Mouse (Mus musculus) forebrain, postnatal 0 days (tissue): Measurements from ENCODE around the gene Shcbp1l. TPM values are rescaled to one million over a fixed set of nuclear protein-coding genes. Genes with fewer than 3 reads are reported as not detected.
A peak's percentile ranks its signal among the peaks of the same experiment; 100 is the strongest.

ENCODE experiments used
- ATAC-seq: fragments of 200-750 bp; cut with Nextera tagmentation; 2 replicates; pipeline ENCODE4 v1.8.0; 2017; ENCODE audit warnings: mild to moderate bottlenecking, moderate library complexity
- DNase-seq: peaks from one replicate; pipeline ENCODE4 v3.0.0-alpha.2; 2015
- H3K27ac ChIP-seq: fragments of 300-500 bp; sonication (generic); 2 replicates; pipeline ENCODE4 v1.5.1; 2014; ENCODE audit warnings: low read depth, mild to moderate bottlenecking, antibody characterized with exemption, low read length, moderate library complexity, mixed read lengths
- H3K27me3 ChIP-seq: fragments of 300-500 bp; sonication (generic); 2 replicates; pipeline ENCODE4 v1.6.1; 2014; ENCODE audit warnings: mild to moderate bottlenecking, low read length, mixed read lengths; ENCODE audit not compliant: insufficient read depth
- H3K36me3 ChIP-seq: fragments of 300-500 bp; sonication (generic); 2 replicates; pipeline ENCODE4 v1.6.1; 2014; ENCODE audit warnings: mild to moderate bottlenecking, moderate library complexity; ENCODE audit not compliant: insufficient read depth
- H3K4me1 ChIP-seq: fragments of 300-500 bp; sonication (generic); 2 replicates; pipeline ENCODE4 v1.6.1; 2014; ENCODE audit warnings: antibody characterized with exemption; ENCODE audit not compliant: insufficient read depth
- H3K4me2 ChIP-seq: fragments of 300-500 bp; sonication (generic); 2 replicates; pipeline ENCODE4 v1.6.1; 2014; ENCODE audit warnings: low read depth, mild to moderate bottlenecking, moderate library complexity
- H3K4me3 ChIP-seq: fragments of 300-500 bp; sonication (generic); 2 replicates; pipeline ENCODE4 v1.5.1; 2014; ENCODE audit warnings: low read depth, low read length, mixed read lengths
- H3K9ac ChIP-seq: fragments of 300-500 bp; sonication (generic); 2 replicates; pipeline ENCODE4 v1.6.1; 2014; ENCODE audit warnings: mild to moderate bottlenecking
- H3K9me3 ChIP-seq: fragments of 300-500 bp; sonication (generic); 2 replicates; pipeline ENCODE4 v1.6.1; 2016; ENCODE audit warnings: low read length
- CTCF ChIP-seq: sonication (generic); IDR thresholded peaks from 2 replicates; pipeline ENCODE4 v1.5.1; 2016; ENCODE audit warnings: antibody characterized with exemption, control low read depth, low read depth
- WGBS: fragments of 180-500 bp; shearing (Covaris S2); extraction: QIAGEN DNeasy Blood & Tissue Kit; methylation state at CpG from one replicate; pipeline ENCODE4 v1.1.7; 2014; 5-methylcytosine and 5-hydroxymethylcytosine counted together
- polyA plus RNA-seq: library from polyadenylated mRNA; unstranded; fragments of >200 nt; fragmentation: Nextera tagmentation; extraction: Ambion mirVana; gene quantifications from 2 replicates; pipeline ENCODE4 v1.2.1, GENCODE M21; 2015
- total RNA-seq: library from RNA; depleted of rRNA; stranded (reverse); fragments of >200 nt; gene quantifications from 2 replicates; pipeline ENCODE4 v1.2.3, GENCODE M21; 2014

Shcbp1l gene
- total and polyA plus RNA-seq, 2 experiments from 2014 or later = 1.4 to 3.1 TPM

DNA sequence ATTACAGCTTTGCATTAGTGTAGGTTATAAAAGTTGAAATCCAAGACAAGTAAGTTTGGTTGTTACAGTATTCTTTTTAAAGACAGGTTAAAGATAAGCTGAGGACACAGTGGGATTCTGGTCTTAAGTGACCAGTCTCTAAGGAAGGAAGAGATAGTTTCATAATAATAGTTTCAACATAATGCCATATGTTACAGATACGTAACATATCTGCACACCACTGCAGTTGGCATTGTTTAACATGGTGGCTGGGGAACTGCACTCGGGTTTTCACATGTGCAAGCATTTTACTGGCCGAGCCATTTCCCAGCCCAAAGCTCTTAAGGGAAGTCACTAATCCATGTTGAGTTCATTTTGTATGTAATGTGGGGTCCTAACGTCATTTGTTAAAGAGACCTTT is 18.7 kb downstream of the Shcbp1l start:
- H3K4me1 ChIP-seq = no peaks in the 10 kb centered on the region

DNA sequence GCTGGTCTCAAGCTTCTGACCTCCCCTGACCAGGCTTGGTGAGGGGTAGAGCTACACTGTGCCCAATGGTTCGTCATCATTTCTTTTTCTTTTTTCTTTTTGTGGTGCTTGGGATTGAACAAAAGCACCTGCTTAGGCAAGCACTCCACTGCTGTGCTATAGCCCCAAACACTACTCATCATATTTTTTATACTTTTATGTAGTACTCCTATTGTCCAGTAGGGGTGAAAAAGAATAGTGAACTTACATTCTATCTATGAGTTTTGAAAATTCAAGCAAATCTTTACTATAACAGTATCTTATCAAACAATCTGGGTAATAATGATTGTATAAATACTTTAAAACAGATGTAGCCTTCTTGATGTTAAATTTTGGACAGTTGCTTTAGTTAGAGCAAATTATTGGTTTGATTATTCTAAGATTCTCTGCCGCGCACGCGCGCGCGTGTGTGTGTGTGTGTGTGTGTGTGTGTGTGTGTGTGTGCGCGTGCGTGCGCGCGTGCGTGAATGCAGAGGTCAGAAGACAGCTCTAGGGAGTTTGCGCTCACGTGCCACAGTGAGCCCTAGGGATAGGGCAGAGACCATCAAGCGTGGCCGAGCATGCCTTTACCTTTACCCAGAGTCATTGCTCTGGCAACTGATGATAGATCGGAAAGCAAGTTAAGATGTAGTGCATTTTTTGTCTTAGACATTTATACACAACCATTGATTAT is 21.3 kb downstream of the Shcbp1l start:
- H3K27me3 ChIP-seq = no peaks in the 10 kb centered on the region
- no peaks in the 10 kb centered on the region for H3K9me3 ChIP-seq
- DNase-seq (no peak), ATAC-seq (peak; percentile 16; the same call in 1 of the 2 replicates)
- TF ChIP-seq CTCF = no peak
- H3K27ac ChIP-seq = no peak overlapping the region
- no peak overlapping the region for H3K4me3 ChIP-seq
- no peaks in the 10 kb centered on the region for H3K4me1 ChIP-seq
- no peak overlapping the region for H3K4me2 ChIP-seq
- no peak overlapping the region for H3K9ac ChIP-seq
- H3K36me3 ChIP-seq = peaks cover 11% of the 10 kb centered on the region
- 96% methylated on average over 20 of the region's 20 CpGs for WGBS

More for the DNA sequence above, 18.7 kb downstream of the Shcbp1l start:
- Histone ChIP-seq H3K27me3 (no peaks in the 10 kb centered on the region), H3K36me3 (0 out of 2 replicates have a peak, but pooled peaks cover 3% of the 10 kb centered on the region), H3K9ac (no peak overlapping the region), H3K9me3 (no peaks in the 10 kb centered on the region), H3K4me2 (no peak overlapping the region), H3K27ac (no peak overlapping the region), H3K4me3 (no peak overlapping the region)
- DNase-seq (no peak), ATAC-seq (no peak)
- no peak for TF ChIP-seq CTCF
- 77% methylated on average over 4 of the region's 4 CpGs for WGBS

GRCm38 (mm10) chr1:153451237-153452154 is 26.5 kb downstream of the Shcbp1l start:
- TF ChIP-seq CTCF = peak; percentile 76
- Histone ChIP-seq H3K27ac (no peak overlapping the region), H3K27me3 (no peaks in the 10 kb centered on the region), H3K36me3 (peaks cover 32% of the 10 kb centered on the region), H3K4me3 (no peak overlapping the region), H3K9ac (no peak overlapping the region), H3K4me2 (no peak overlapping the region), H3K9me3 (no peaks in the 10 kb centered on the region), H3K4me1 (no peaks in the 10 kb centered on the region)
- DNase-seq (peak; percentile 61), ATAC-seq (peak; percentile 71)
- 69% methylated on average over 10 of the region's 10 CpGs for WGBS

DNA sequence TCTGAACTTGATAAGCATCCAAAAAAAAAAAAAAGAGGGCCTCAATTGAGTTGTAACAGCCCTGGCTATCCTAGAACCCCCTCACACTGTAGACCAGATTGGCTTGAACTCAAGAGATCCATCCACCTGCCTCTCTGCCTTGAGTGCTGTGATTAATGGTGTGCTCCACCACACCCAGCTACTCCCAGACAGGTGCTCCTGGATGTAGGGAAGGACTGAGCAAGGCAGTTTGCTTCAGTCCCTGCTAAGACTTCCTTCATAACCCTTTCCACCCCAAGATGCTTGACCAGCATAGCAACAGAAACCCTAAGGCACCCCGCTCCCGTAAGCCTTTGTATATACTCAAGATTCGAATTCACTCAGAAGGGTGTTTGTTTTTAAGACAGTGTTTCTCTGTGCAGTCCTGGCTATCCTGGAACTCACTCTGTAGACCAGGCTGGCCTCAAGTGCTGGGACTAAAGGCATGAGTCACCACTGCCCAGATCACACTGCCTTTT is 28.2 kb downstream of the Shcbp1l start:
- Histone ChIP-seq H3K4me2 (no peak overlapping the region), H3K9me3 (no peaks in the 10 kb centered on the region), H3K9ac (no peak overlapping the region), H3K27ac (no peak overlapping the region), H3K4me3 (no peak overlapping the region), H3K27me3 (no peaks in the 10 kb centered on the region), H3K36me3 (peaks cover 39% of the 10 kb centered on the region), H3K4me1 (no peaks in the 10 kb centered on the region)
- DNase-seq = no peak
- ATAC-seq = no peak
- 87% methylated on average over 3 of the region's 3 CpGs for WGBS
- no peak for TF ChIP-seq CTCF

DNA sequence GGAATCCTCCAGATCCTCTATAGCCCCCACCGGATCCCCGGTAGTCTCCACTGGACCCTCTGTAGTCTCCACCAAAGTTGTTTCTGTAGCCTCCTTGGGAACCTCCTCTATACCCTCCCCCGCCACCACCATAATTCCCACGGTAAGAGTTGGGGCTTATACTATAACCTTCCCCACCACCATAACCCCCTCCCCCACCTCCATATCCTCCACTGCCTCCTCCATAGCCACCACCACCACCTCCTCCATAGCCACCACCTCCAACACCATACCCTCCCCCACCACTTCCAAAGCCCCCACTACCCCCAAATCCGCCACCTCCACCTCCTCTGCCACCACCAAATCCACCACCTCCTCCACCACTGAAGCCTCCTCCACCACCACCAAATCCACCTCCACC is 31.2 kb downstream of the Shcbp1l start:
- H3K9ac ChIP-seq = no peak overlapping the region
- WGBS = 89% methylated on average over 5 of the region's 5 CpGs
- TF ChIP-seq CTCF = no peak
- peak; percentile 23; the same call in 1 of the 2 replicates for ATAC-seq
- H3K27me3 ChIP-seq = no peaks in the 10 kb centered on the region
- no peaks in the 10 kb centered on the region for H3K4me1 ChIP-seq
- H3K4me3 ChIP-seq = no peak overlapping the region
- H3K9me3 ChIP-seq = no peaks in the 10 kb centered on the region
- peaks cover 55% of the 10 kb centered on the region for H3K36me3 ChIP-seq
- no peak overlapping the region for H3K27ac ChIP-seq
- DNase-seq = no peak
- H3K4me2 ChIP-seq = no peak overlapping the region

DNA sequence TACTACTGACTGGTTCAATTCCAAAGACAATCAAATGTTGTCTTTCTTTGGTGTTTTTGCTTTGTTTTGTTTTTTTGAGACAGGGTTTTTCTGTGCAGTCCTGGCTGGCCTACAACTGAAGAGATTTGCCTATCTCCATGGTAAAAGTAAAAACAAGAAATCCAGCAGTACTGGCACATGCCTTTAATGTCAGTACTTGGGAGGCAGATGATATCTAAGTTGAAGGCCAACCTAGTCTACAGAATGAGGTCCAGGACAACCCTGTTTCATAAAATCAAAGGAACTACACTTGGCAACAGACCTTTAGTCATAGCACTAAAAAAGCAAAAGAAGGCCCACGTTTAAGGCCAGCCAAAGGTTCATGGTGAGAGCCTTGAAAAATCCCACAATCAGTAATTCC is 36.8 kb downstream of the Shcbp1l start:
- H3K27ac ChIP-seq = no peak overlapping the region
- DNase-seq (no peak), ATAC-seq (no peak)
- no peaks in the 10 kb centered on the region for H3K4me1 ChIP-seq
- H3K9me3 ChIP-seq = no peaks in the 10 kb centered on the region
- 75% methylated on average over 1 of the region's 1 CpGs for WGBS
- H3K4me2 ChIP-seq = no peak overlapping the region
- H3K27me3 ChIP-seq = no peaks in the 10 kb centered on the region
- no peak overlapping the region for H3K9ac ChIP-seq
- no peak overlapping the region for H3K4me3 ChIP-seq
- H3K36me3 ChIP-seq = peaks cover 63% of the 10 kb centered on the region
- TF ChIP-seq CTCF = no peak

- H3K36me3 ChIP-seq = peaks cover 44% of the 10 kb centered on the region
- H3K27ac ChIP-seq = no peak overlapping the region
- H3K4me2 ChIP-seq = no peak overlapping the region
- no peak for TF ChIP-seq CTCF
- H3K4me1 ChIP-seq = 0 out of 2 replicates have a peak, but pooled peaks cover 4% of the 10 kb centered on the region
- H3K9ac ChIP-seq = no peak overlapping the region
- no peaks in the 10 kb centered on the region for H3K9me3 ChIP-seq
- ATAC-seq = no peak
- DNase-seq = no peak
- no peaks in the 10 kb centered on the region for H3K27me3 ChIP-seq
- WGBS = 74% methylated on average over 1 of the region's 1 CpGs
- H3K4me3 ChIP-seq = no peak overlapping the region
These were observed 54.3 kb downstream of the Shcbp1l start for GRCm38 (mm10) chr1:153479296-153479695.
